Mouse (Mus musculus) thymus, postnatal 14 days (tissue): ENCODE measurements around the gene Foxj2.

Experiments
- DNase-seq: peaks from one replicate; pipeline ENCODE4 v3.0.0; 2021

The Foxj2 gene

DNA sequence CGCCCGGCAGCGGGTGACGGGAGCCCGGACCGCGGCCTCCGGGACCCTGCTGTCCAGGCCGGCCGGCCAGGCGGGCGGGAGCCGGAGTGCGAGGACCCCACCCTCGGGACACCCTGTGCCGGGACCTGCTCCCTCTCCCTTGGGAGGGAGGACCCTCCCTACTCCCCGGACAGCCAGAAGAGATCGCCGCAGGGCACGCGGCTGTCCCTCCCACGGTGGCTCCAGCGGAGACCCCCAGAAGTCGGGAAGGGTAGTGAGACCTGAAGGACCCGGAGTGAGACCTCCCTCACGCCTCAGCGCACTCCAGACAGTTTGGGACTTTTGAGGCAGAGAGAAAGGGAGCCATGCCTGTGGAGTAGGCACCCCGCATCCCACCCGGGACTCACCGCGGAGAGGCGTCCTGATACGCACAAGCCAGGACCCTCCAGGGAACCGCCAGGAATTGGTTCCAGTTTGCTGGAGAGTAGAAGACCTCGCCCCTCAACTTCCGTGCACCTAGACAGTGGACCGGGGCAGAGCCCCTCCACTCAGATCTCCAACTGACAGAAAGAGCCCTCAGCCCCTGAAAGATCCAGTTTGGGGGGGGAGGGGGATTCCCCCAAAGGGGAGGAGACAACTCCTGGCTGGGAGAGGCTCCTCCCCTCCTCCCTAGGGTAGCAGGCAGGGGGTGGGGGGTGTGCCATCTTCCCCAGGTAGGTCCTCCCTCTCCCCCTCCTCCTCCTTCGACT, 521 bp downstream of the Foxj2 start:
- peak; percentile 71 for DNase-seq

DNA sequence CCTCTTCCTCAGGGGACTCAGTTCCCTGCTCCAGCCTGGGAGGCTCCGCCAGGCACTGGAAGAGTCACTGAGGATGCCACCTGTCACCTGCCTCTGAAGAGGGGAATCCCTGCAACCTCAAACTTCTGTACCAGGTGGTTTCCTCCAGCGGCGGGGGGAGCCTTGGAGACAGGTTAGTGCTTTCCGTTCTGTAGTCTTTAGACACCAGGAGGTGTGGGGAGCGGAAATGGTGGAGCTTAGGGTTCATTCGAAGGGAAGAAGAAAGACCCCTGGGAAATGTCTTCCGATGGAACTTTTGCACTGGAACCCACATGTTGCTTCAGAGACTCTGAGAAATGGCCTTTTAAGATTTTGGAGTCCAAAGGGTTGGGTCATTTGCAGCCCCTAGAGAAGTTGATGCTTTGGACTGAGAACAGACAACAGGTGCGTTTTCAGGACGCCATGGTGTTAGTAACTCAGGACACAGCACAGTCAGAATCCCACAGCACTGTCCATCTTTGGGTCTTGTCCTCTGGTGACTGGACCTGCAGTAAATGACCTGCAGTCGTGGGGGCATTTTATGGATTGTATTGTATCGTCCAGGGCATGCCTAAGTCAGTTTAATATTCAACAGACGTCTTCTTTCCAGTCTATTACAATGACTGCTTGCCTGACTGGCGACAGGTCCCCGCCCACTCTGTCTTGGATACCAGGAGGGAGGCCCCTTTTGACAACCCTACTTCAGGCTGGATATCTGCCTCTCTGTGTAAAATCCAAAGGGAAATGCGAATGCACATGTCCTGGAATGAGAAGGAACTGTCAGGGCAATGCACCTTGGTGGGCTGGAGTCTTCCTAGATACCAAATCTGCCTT, 1.3 kb downstream of the Foxj2 start:
- peak; percentile 74 for DNase-seq

GRCm38 (mm10) chr6:122821822-122822221, 2.1 kb downstream of the Foxj2 start:
- no peak for DNase-seq

DNA sequence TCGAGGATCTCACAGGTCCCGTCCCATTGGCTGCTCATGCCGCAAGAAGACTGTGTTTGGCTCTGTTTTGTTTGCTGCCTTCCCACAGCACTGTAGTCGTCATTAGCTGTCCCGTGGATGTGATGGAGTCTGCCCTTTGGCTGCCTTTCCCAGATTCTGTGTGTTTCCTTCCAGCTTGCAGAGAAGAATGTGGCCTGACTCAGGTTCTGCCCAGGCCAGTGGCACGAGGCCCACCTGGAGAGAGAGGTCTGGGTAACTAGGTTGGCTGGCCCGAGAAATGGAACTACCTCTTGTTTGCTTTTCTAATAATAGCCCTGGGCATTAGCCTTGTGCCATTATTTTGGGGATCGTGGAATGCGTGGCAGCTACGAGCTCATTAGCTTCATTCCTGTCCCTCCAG, 4.4 kb downstream of the Foxj2 start:
- no peak for DNase-seq

GRCm38 (mm10) chr6:122825166-122825565, 5.5 kb downstream of the Foxj2 start:
- no peak for DNase-seq

DNA sequence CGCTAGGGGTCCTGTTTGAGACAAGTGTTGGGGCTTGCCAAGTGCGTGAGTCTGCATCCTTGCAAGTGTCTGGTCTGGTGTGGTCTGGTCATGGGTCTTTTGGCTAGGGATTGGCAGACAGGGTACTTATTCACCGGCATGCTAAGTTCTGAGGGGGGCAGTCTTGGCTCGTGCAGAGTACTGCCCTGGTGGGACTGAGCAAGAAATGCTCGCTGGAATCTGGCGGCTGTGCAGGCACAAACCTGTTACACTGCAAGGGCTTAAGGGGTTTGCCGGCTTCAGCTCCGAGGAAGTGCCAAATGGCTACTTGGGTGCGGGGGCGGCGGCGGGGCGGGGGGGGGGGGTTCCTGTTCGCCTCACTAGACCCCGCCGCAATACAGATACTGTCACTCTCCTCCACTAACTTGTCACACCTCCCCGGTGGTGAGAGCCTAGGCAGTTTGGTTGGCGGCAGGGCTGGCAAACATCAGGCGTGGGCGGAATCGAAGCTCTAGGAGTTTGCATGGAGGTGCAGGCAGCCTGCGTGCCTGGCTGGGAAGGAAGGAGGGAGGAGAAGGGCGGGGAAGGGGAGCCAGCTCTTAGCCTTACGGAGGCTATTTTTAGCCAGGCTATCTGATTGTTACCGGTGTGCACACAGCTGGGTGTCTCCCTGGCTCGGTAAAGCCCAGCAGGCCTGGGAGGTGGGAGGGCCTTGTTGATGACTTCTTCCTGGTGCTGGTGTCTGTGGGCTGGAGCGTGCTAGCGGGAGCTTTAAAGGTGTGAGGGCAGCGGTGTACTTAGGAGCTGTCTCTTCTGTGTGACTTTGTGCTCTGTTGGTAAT, 6.4 kb downstream of the Foxj2 start:
- peak; percentile 63 for DNase-seq

- peak; percentile 61 for DNase-seq
Observed at GRCm38 (mm10) chr6:122828086-122828485, 8.4 kb downstream of the Foxj2 start.

DNA sequence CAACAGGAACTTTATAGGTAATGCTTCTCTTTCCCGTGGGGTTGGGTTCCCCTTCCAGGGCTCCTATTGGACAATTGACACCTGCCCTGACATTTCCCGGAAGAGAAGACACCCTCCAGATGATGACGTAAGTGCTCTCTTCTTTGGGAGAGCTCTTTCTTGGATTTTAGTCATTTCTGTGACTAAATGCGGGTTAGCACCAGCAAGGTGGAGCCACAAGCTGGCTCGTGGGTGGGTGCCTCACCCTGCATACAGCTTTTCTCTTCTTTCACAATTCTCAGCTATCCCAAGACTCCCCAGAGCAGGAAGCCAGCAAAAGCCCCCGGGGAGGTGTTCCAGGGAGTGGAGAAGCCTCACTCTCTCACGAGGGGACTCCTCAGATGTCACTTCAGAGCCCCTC, 13.2 kb downstream of the Foxj2 start:
- no peak for DNase-seq

- DNase-seq: peak; percentile 62
Observed at GRCm38 (mm10) chr6:122834365-122834764, 14.7 kb downstream of the Foxj2 start.

- DNase-seq: no peak
Observed at GRCm38 (mm10) chr6:122836974-122837373, 17.3 kb downstream of the Foxj2 start.

GRCm38 (mm10) chr6:122837539-122837938, 17.8 kb downstream of the Foxj2 start:
- no peak for DNase-seq

DNA sequence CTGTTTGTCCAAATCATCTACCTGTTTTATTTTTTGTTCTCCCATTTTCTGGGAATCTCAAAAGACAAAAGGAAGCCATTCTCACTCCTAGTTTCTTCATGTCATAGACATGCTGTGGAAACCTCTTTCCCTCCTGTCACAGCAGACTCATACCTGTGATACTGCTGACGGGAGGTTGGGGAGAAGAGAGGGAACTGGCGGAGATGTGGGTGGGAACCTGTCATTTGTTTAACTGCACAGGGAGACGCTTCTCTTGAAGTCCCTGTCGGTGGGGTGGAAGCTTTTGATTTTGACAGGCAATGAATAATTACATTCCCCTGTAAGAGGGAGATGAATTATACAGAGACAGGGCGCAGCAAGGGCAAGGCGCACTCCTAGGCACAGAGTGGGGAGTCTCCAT, 24.0 kb downstream of the Foxj2 start:
- no peak for DNase-seq

- DNase-seq: no peak
Observed at GRCm38 (mm10) chr6:122852696-122853095, 33.0 kb downstream of the Foxj2 start.

- DNase-seq: no peak
Observed at GRCm38 (mm10) chr6:122854552-122854951, 34.8 kb downstream of the Foxj2 start.

DNA sequence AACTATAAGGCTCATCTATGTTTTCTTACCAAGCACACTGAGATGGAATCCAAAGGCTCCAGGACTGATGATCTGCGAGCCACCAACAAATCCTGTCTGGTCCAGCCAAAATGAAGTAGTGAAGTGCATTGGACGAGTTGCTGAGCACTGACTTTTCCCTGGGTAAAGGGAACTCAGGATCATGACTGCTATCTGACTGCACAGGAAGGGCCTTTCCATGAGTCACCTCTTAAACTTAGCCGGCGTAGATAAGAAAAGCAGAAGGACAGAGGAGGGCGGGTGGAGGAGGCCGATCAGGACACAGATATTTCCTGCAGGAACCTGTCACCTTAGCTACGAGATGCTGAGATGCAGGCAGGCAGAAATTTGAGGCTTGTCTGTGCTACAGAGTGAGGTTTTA, 36.2 kb downstream of the Foxj2 start, which contains the start of gene C3ar1:
Gene C3ar1 (minus strand): TSS at position 207 of the 400 bp plus-strand sequence.
- DNase-seq: no peak

DNA sequence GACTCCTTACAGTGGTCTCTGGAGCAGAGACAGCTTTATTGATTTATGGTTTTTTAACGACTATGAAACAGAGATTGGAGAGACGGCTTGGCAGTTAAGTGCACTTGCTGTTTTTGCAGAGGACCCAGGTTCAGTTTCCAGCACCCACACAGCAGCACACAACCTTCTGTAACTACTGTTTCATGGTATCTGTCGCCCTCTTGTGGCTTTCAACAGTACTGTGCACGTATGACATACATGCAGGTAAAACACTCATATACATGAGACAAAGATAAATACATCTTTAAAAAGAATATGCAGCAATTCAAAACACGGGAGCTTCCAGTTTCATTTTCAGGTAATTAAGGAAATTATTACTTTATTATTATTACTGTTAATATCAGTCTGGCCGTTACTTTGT, 42.7 kb downstream of the Foxj2 start:
- no peak for DNase-seq

GRCm38 (mm10) chr6:122862871-122863270, 43.2 kb downstream of the Foxj2 start:
- DNase-seq: no peak

DNA sequence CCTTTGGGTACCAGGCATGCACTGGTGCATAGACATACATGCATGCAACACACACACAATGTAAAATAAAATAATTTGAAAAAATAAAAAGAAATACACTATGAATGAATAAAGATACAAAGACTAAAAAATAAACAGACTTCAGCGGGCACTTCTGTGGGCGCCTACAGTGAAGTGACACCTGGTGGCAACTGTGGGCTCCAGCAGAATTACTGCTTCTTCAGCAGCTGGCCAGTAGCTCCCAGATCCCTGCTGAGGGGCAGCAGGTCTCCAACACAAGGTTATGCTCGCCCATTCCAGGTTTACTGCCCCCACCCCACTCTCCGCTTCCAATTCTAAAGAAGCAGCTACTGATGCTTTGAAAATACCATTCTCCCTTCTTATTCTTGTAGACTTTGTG, 48.2 kb downstream of the Foxj2 start:
- peak; percentile 11 for DNase-seq

DNA sequence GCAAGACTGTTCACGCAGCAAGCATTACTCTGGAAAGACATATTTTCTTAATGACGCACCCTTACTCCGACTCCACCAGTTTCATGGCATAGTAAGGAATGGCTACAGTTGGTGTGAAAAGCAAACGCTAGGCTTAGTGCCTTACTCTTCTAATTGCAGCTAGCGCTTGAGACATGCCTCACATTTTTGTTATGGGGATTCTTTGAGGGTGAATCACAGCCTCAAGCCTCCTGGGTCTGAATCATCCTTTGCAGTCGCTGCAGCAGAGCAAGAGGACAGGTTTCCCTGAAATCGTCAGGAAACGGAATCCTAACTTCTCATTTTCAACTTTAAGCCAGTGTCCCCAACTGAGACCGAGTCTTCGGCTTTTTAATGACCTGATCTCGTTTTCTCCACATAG, 50.1 kb downstream of the Foxj2 start:
- DNase-seq: no peak

DNA sequence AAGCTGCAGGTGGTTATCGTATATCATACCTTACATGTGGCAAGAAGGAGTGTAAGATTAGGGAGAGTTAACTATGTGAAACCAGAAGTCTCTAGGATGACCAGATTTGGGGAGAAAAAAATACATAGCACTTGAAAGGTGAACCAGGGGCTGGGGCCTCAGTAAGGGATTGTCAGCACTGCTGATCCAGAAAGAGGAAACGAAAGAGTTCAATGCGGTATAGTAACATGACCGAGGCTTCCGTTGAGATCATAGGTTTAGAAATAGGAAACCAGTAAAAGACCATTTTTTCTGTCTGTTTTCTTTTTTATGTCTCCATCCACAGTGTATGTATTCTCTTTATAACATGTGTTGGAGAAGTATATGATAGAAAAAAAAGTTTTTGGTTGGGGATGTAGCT, 53.1 kb downstream of the Foxj2 start:
- DNase-seq: peak; percentile 10

- peak; percentile 96 for DNase-seq
Observed at GRCm38 (mm10) chr6:122873871-122874719, 54.4 kb downstream of the Foxj2 start, which contains the start of gene Necap1. Gene Necap1, plus strand, starts transcription at chr6:122874474.

GRCm38 (mm10) chr6:122874720-122875389, 55.1 kb downstream of the Foxj2 start:
- no peak for DNase-seq
